Mouse (Mus musculus): ENCODE measurements around the gene Ccl3. TPM values are rescaled to one million over a fixed set of nuclear protein-coding genes. Genes with fewer than 3 reads are reported as not detected.

The Ccl3 gene
- 0.55 and 1.1 TPM in 2 replicates for polyA plus RNA-seq (2014; fragmentation: Nextera tagmentation; extraction: Ambion mirVana)

- H3K9me3 ChIP-seq (replicated peaks; ENCODE audit: control insufficient read depth, low read length) = no peaks in the 10 kb centered on the region
- H3K4me1 ChIP-seq (ENCODE audit: control insufficient read depth, insufficient read depth, low read length) = no peaks in the 10 kb centered on the region
- no peak within 1 kb of the TSS for H3K9ac ChIP-seq (ENCODE audit: low read length)
- no peaks in the 10 kb centered on the region for H3K36me3 ChIP-seq (ENCODE audit: control insufficient read depth, insufficient read depth, low read length)
- no peak for ATAC-seq
- no peak for DNase-seq (ENCODE audit: low spot score)
- H3K27me3 ChIP-seq (replicated peaks; ENCODE audit: control insufficient read depth, insufficient read depth, low read length) = no peaks in the 10 kb centered on the region
- H3K27ac ChIP-seq (ENCODE audit: low read depth, low read length) = no peak within 1 kb of the TSS
- H3K4me2 ChIP-seq (ENCODE audit: low read length) = no peak within 1 kb of the TSS
- H3K4me3 ChIP-seq (ENCODE audit: low read depth, low read length) = no peak within 1 kb of the TSS
- 82% methylated on average over 8 of the region's 8 CpGs for WGBS
Observed at GRCm38 (mm10) chr11:83649305-83649841, at the start of gene Ccl3. Gene Ccl3 (minus strand): TSS chr11:83649355.

- no peaks in the 10 kb centered on the region for H3K27me3 ChIP-seq (replicated peaks; ENCODE audit: control insufficient read depth, insufficient read depth, low read length)
- no peak overlapping the region for H3K4me2 ChIP-seq (ENCODE audit: low read length)
- DNase-seq (ENCODE audit: low spot score) (no peak), ATAC-seq (no peak)
- no peaks in the 10 kb centered on the region for H3K9me3 ChIP-seq (replicated peaks; ENCODE audit: control insufficient read depth, low read length)
- H3K9ac ChIP-seq (ENCODE audit: low read length) = no peak overlapping the region
- no peaks in the 10 kb centered on the region for H3K4me1 ChIP-seq (ENCODE audit: control insufficient read depth, insufficient read depth, low read length)
- H3K4me3 ChIP-seq (ENCODE audit: low read depth, low read length) = no peak overlapping the region
- no peaks in the 10 kb centered on the region for H3K36me3 ChIP-seq (ENCODE audit: control insufficient read depth, insufficient read depth, low read length)
- WGBS = 62% methylated on average over 1 of the region's 1 CpGs
- no peak overlapping the region for H3K27ac ChIP-seq (ENCODE audit: low read depth, low read length)
Observed at GRCm38 (mm10) chr11:83692008-83692407, 42.9 kb upstream of the Ccl3 start.

- Histone ChIP-seq H3K27ac (ENCODE audit: low read depth, low read length) (no peak overlapping the region), H3K27me3 (replicated peaks; ENCODE audit: control insufficient read depth, insufficient read depth, low read length) (no peaks in the 10 kb centered on the region), H3K4me2 (ENCODE audit: low read length) (no peak overlapping the region), H3K4me3 (ENCODE audit: low read depth, low read length) (no peak overlapping the region), H3K4me1 (ENCODE audit: control insufficient read depth, insufficient read depth, low read length) (no peaks in the 10 kb centered on the region), H3K9me3 (replicated peaks; ENCODE audit: control insufficient read depth, low read length) (no peaks in the 10 kb centered on the region), H3K36me3 (ENCODE audit: control insufficient read depth, insufficient read depth, low read length) (no peaks in the 10 kb centered on the region), H3K9ac (ENCODE audit: low read length) (no peak overlapping the region)
- ATAC-seq (no peak), DNase-seq (ENCODE audit: low spot score) (no peak)
- whole genome bisulfite sequencing = 84% methylated on average over 1 of the region's 1 CpGs
Observed at GRCm38 (mm10) chr11:83689918-83690317, 40.8 kb upstream of the Ccl3 start.

- no peak overlapping the region for H3K9ac ChIP-seq (ENCODE audit: low read length)
- H3K27ac ChIP-seq (ENCODE audit: low read depth, low read length) = no peak overlapping the region
- WGBS = 97% methylated on average over 1 of the region's 1 CpGs
- H3K27me3 ChIP-seq (replicated peaks; ENCODE audit: control insufficient read depth, insufficient read depth, low read length) = no peaks in the 10 kb centered on the region
- H3K4me3 ChIP-seq (ENCODE audit: low read depth, low read length) = no peak overlapping the region
- DNase-seq (ENCODE audit: low spot score) (no peak), ATAC-seq (no peak)
- H3K4me1 ChIP-seq (ENCODE audit: control insufficient read depth, insufficient read depth, low read length) = no peaks in the 10 kb centered on the region
- H3K4me2 ChIP-seq (ENCODE audit: low read length) = no peak overlapping the region
- no peaks in the 10 kb centered on the region for H3K9me3 ChIP-seq (replicated peaks; ENCODE audit: control insufficient read depth, low read length)
- H3K36me3 ChIP-seq (ENCODE audit: control insufficient read depth, insufficient read depth, low read length) = no peaks in the 10 kb centered on the region
Observed at GRCm38 (mm10) chr11:83675665-83676064, 26.5 kb upstream of the Ccl3 start.

- ATAC-seq (no peak), DNase-seq (ENCODE audit: low spot score) (no peak)
- no peak overlapping the region for H3K27ac ChIP-seq (ENCODE audit: low read depth, low read length)
- no peaks in the 10 kb centered on the region for H3K36me3 ChIP-seq (ENCODE audit: control insufficient read depth, insufficient read depth, low read length)
- no peaks in the 10 kb centered on the region for H3K4me1 ChIP-seq (ENCODE audit: control insufficient read depth, insufficient read depth, low read length)
- H3K4me3 ChIP-seq (ENCODE audit: low read depth, low read length) = no peak overlapping the region
- H3K27me3 ChIP-seq (replicated peaks; ENCODE audit: control insufficient read depth, insufficient read depth, low read length) = no peaks in the 10 kb centered on the region
- no peaks in the 10 kb centered on the region for H3K9me3 ChIP-seq (replicated peaks; ENCODE audit: control insufficient read depth, low read length)
- no peak overlapping the region for H3K4me2 ChIP-seq (ENCODE audit: low read length)
- no peak overlapping the region for H3K9ac ChIP-seq (ENCODE audit: low read length)
Observed at GRCm38 (mm10) chr11:83671743-83672142, 22.6 kb upstream of the Ccl3 start.

- Histone ChIP-seq H3K27me3 (replicated peaks; ENCODE audit: control insufficient read depth, insufficient read depth, low read length) (no peaks in the 10 kb centered on the region), H3K4me2 (ENCODE audit: low read length) (no peak overlapping the region), H3K9me3 (replicated peaks; ENCODE audit: control insufficient read depth, low read length) (no peaks in the 10 kb centered on the region), H3K27ac (ENCODE audit: low read depth, low read length) (no peak overlapping the region), H3K4me3 (ENCODE audit: low read depth, low read length) (no peak overlapping the region), H3K36me3 (ENCODE audit: control insufficient read depth, insufficient read depth, low read length) (no peaks in the 10 kb centered on the region), H3K9ac (ENCODE audit: low read length) (no peak overlapping the region), H3K4me1 (ENCODE audit: control insufficient read depth, insufficient read depth, low read length) (no peaks in the 10 kb centered on the region)
- WGBS = 91% methylated on average over 5 of the region's 5 CpGs
- no peak for DNase-seq (ENCODE audit: low spot score)
- ATAC-seq = no peak
Observed at GRCm38 (mm10) chr11:83663532-83663931, 14.4 kb upstream of the Ccl3 start.

GRCm38 (mm10) chr11:83662204-83662603, 13.0 kb upstream of the Ccl3 start, which contains the start of gene Ccl4:
Gene Ccl4 (plus strand): TSS chr11:83662584.
- H3K4me1 ChIP-seq (ENCODE audit: control insufficient read depth, insufficient read depth, low read length) = no peaks in the 10 kb centered on the region
- H3K27ac ChIP-seq (ENCODE audit: low read depth, low read length) = no peak within 1 kb of the TSS
- no peaks in the 10 kb centered on the region for H3K27me3 ChIP-seq (replicated peaks; ENCODE audit: control insufficient read depth, insufficient read depth, low read length)
- H3K36me3 ChIP-seq (ENCODE audit: control insufficient read depth, insufficient read depth, low read length) = no peaks in the 10 kb centered on the region
- DNase-seq (ENCODE audit: low spot score) (no peak), ATAC-seq (no peak)
- H3K4me2 ChIP-seq (ENCODE audit: low read length) = no peak within 1 kb of the TSS
- WGBS = 81% methylated on average over 6 of the region's 6 CpGs
- H3K9ac ChIP-seq (ENCODE audit: low read length) = no peak within 1 kb of the TSS
- H3K9me3 ChIP-seq (replicated peaks; ENCODE audit: control insufficient read depth, low read length) = no peaks in the 10 kb centered on the region
- H3K4me3 ChIP-seq (ENCODE audit: low read depth, low read length) = no peak within 1 kb of the TSS

- no peak for ATAC-seq
- H3K4me1 ChIP-seq (ENCODE audit: control insufficient read depth, insufficient read depth, low read length) = no peaks in the 10 kb centered on the region
- WGBS = 88% methylated on average over 6 of the region's 6 CpGs
- DNase-seq (ENCODE audit: low spot score) = no peak
- no peaks in the 10 kb centered on the region for H3K36me3 ChIP-seq (ENCODE audit: control insufficient read depth, insufficient read depth, low read length)
- H3K9me3 ChIP-seq (replicated peaks; ENCODE audit: control insufficient read depth, low read length) = no peaks in the 10 kb centered on the region
- no peak overlapping the region for H3K9ac ChIP-seq (ENCODE audit: low read length)
- H3K4me3 ChIP-seq (ENCODE audit: low read depth, low read length) = no peak overlapping the region
- no peak overlapping the region for H3K4me2 ChIP-seq (ENCODE audit: low read length)
- H3K27me3 ChIP-seq (replicated peaks; ENCODE audit: control insufficient read depth, insufficient read depth, low read length) = no peaks in the 10 kb centered on the region
- no peak overlapping the region for H3K27ac ChIP-seq (ENCODE audit: low read depth, low read length)
Observed at GRCm38 (mm10) chr11:83658797-83659196, 9.6 kb upstream of the Ccl3 start.

- no peaks in the 10 kb centered on the region for H3K4me1 ChIP-seq (ENCODE audit: control insufficient read depth, insufficient read depth, low read length)
- ATAC-seq = no peak
- H3K27ac ChIP-seq (ENCODE audit: low read depth, low read length) = no peak overlapping the region
- no peaks in the 10 kb centered on the region for H3K27me3 ChIP-seq (replicated peaks; ENCODE audit: control insufficient read depth, insufficient read depth, low read length)
- H3K4me3 ChIP-seq (ENCODE audit: low read depth, low read length) = no peak overlapping the region
- H3K9me3 ChIP-seq (replicated peaks; ENCODE audit: control insufficient read depth, low read length) = no peaks in the 10 kb centered on the region
- H3K36me3 ChIP-seq (ENCODE audit: control insufficient read depth, insufficient read depth, low read length) = no peaks in the 10 kb centered on the region
- H3K9ac ChIP-seq (ENCODE audit: low read length) = no peak overlapping the region
- WGBS = 89% methylated on average over 3 of the region's 3 CpGs
- H3K4me2 ChIP-seq (ENCODE audit: low read length) = no peak overlapping the region
- DNase-seq (ENCODE audit: low spot score) = no peak
Observed at GRCm38 (mm10) chr11:83657508-83657907, 8.4 kb upstream of the Ccl3 start.

All from forebrain, embryonic 14.5 days (tissue).